19 mouse cellular contexts compared by ENCODE assay signal in genomic region chr16:32698550-32698949, GRCm38 (mm10). TPM values are rescaled to one million over a fixed set of nuclear protein-coding genes. Genes with fewer than 3 reads are reported as not detected.
DNase-seq lines count a peak whose midpoint lies in the region; ATAC-seq and TF ChIP-seq lines count a peak whose summit lies in the region.
"Had no signal": no experiment of that assay in that cellular context is flagged by ENCODE, and none has a peak within 500 bp of the region (broad histone marks: within the 10 kb centered on the region; RNA-seq: fewer than 3 reads in every experiment).

No protein-coding gene starts in this region.

- H3K9me3 ChIP-seq in heart, postnatal 0 days (replicated peaks; ENCODE audit: control insufficient read depth, low read length), result no peaks in the 10 kb centered on the region
- H3K9me3 ChIP-seq in hindbrain, embryonic 12.5 days (replicated peaks), result no peaks in the 10 kb centered on the region
- H3K9me3 ChIP-seq: forebrain, embryonic 13.5 days; midbrain, embryonic 10.5 days had no signal

- TF ChIP-seq EP300 in heart, postnatal 0 days (IDR thresholded peaks at IDR 0.05; ENCODE audit: low read depth), result no peak
- TF ChIP-seq EP300 in heart, adult 2 months (IDR thresholded peaks at IDR 0.05; ENCODE audit: insufficient read depth, low read depth, low read length), result no peak

- 38% methylated on average over 7 of the region's 7 CpGs for WGBS in heart, postnatal 0 days
- 50% methylated on average over 7 of the region's 7 CpGs for WGBS in heart, adult 2 months
- 30% methylated on average over 7 of the region's 7 CpGs for WGBS in hindbrain, embryonic 12.5 days

- no peaks in the 10 kb centered on the region for H3K36me3 ChIP-seq in heart, postnatal 0 days (replicated peaks; ENCODE audit: control insufficient read depth, insufficient read depth, low read length)
- no peaks in the 10 kb centered on the region for H3K36me3 ChIP-seq in heart, adult 2 months (ENCODE audit: control insufficient read depth, insufficient read depth, low read length)
- no peaks in the 10 kb centered on the region for H3K36me3 ChIP-seq in hindbrain, embryonic 12.5 days
- H3K36me3 ChIP-seq: midbrain, embryonic 10.5 days had no signal

- no peak for TF ChIP-seq CTCF in heart, postnatal 0 days (IDR thresholded peaks at IDR 0.05; ENCODE audit: low read depth)
- no peak for TF ChIP-seq CTCF in heart, adult 2 months (IDR thresholded peaks at IDR 0.05)

- no peaks in the 10 kb centered on the region for H3K27me3 ChIP-seq in heart, postnatal 0 days (ENCODE audit: control insufficient read depth, insufficient read depth, low read length)
- H3K27me3 ChIP-seq in heart, adult 2 months (ENCODE audit: control insufficient read depth, insufficient read depth, low read length), result no peaks in the 10 kb centered on the region
- no peaks in the 10 kb centered on the region for H3K27me3 ChIP-seq in hindbrain, embryonic 12.5 days
- H3K27me3 ChIP-seq: forebrain, embryonic 13.5 days had no signal

- DNase-seq in heart, postnatal 0 days (ENCODE audit: low spot score), result no peak
- DNase-seq in heart, adult 2 months, result no peak
- peak; percentile 63 for DNase-seq in 416B (ENCODE audit: low read depth)
- no peak for DNase-seq in embryo, embryonic 10 days (ENCODE audit: low spot score)
- DNase-seq: cerebellum, postnatal 14 days; gastrocnemius, postnatal 14 days; lung, postnatal 14 days; right cerebral cortex, postnatal 14 days had no signal

- peak; percentile 15; the same call in 1 of the 2 replicates for ATAC-seq in heart, postnatal 0 days (ENCODE audit: insufficient read depth, low read depth)
- 0 out of 2 replicates have a peak, but pooled peaks have one; percentile 10 for ATAC-seq in erythroblast, adult 5-6 weeks (replicated peaks; ENCODE audit: low FRiP score, poor library complexity, severe bottlenecking)
- peak; percentile 71 for ATAC-seq in megakaryocyte, adult 5-6 weeks (ENCODE audit: poor library complexity, severe bottlenecking)
- no peak for ATAC-seq in hindbrain, embryonic 12.5 days (ENCODE audit: low FRiP score)
- ATAC-seq: forebrain, embryonic 13.5 days; hindbrain, embryonic 16.5 days had no signal

- H3K79me2 ChIP-seq in heart, adult 2 months (replicated peaks; ENCODE audit: control insufficient read depth, insufficient read depth, low read length), result no peaks in the 10 kb centered on the region

- H3K4me1 ChIP-seq in heart, postnatal 0 days (ENCODE audit: control insufficient read depth, insufficient read depth), result peaks cover 3% of the 10 kb centered on the region; the same call in 1 of the 2 replicates
- H3K4me1 ChIP-seq in heart, adult 2 months (ENCODE audit: control insufficient read depth, insufficient read depth, low read length), result no peaks in the 10 kb centered on the region
- H3K4me1 ChIP-seq in hindbrain, embryonic 12.5 days, result no peaks in the 10 kb centered on the region; the same call in 1 of the 2 replicates
- H3K4me1 ChIP-seq: forebrain, embryonic 13.5 days had no signal

- intact Hi-C loops in heart, adult 2 months (cut with DNase I), result loop anchor here (5.0 kb wide), 2 partner anchors 114 to 179 kb away; partner anchors contain the start of genes Fyttd1, Rubcn and Smbd1

- H3K4me2 ChIP-seq in heart, postnatal 0 days (ENCODE audit: low read depth, low read length), result no peak overlapping the region
- no peak overlapping the region for H3K4me2 ChIP-seq in hindbrain, embryonic 12.5 days (replicated peaks)
- H3K4me2 ChIP-seq: forebrain, embryonic 13.5 days had no signal

- TF ChIP-seq POLR2A in heart, adult 2 months (IDR thresholded peaks at IDR 0.05; ENCODE audit: insufficient read depth, low read depth, low read length), result no peak

- H3K27ac ChIP-seq in heart, postnatal 0 days (ENCODE audit: low read depth), result no peak overlapping the region
- H3K27ac ChIP-seq in heart, adult 2 months, result no peak overlapping the region
- no peak overlapping the region for H3K27ac ChIP-seq in hindbrain, embryonic 12.5 days
- H3K27ac ChIP-seq: forebrain, embryonic 13.5 days; midbrain, embryonic 10.5 days had no signal

- no peak overlapping the region for H3K9ac ChIP-seq in heart, postnatal 0 days (replicated peaks; ENCODE audit: low read depth, low read length)
- no peak overlapping the region for H3K9ac ChIP-seq in heart, adult 2 months (ENCODE audit: low read depth, low read length)
- H3K9ac ChIP-seq in hindbrain, embryonic 12.5 days, result no peak overlapping the region
- H3K9ac ChIP-seq: forebrain, embryonic 13.5 days had no signal

- no peak overlapping the region for H3K4me3 ChIP-seq in heart, postnatal 0 days (ENCODE audit: low read depth, low read length)
- no peak overlapping the region for H3K4me3 ChIP-seq in heart, adult 2 months
- no peak overlapping the region for H3K4me3 ChIP-seq in hindbrain, embryonic 12.5 days
- H3K4me3 ChIP-seq: forebrain, embryonic 13.5 days; midbrain, embryonic 10.5 days had no signal

RNA-seq across cellular contexts. Expression of gene Muc4, which starts 37.1 kb away (rescaled TPM):
- total RNA-seq in heart, postnatal 0 days (2014; rRNA removed; ENCODE audit: low replicate concordance), result 0.23 and 0.27 TPM in 2 replicates
- 0.16 TPM in 1 of 2 replicates, not detected in the other for polyA plus RNA-seq in heart, postnatal 0 days (2015; fragmentation: Nextera tagmentation; extraction: Ambion mirVana)
- total RNA-seq in heart, adult 2 months (2021), result under 1 TPM; 0.18 to 0.21 TPM
- polyA plus RNA-seq in heart, adult 2 months (2012; rRNA removed), result 0.23 and 2.5 TPM in 2 replicates
- not detected in 2 replicates for total RNA-seq in erythroblast, adult 5-6 weeks (2015; ENCODE audit: low replicate concordance)
- 0.14 and 0.26 TPM in 2 replicates for total RNA-seq in erythroblast, adult 5-6 weeks (2017; ENCODE audit: low replicate concordance)
- not detected in 2 replicates for total RNA-seq in megakaryocyte, adult 5-6 weeks (2015)
- not detected in 2 replicates for total RNA-seq in megakaryocyte, adult 5-6 weeks (2017)
- polyA plus RNA-seq in hindbrain, embryonic 12.5 days (2016; fragmentation: Nextera tagmentation; extraction: Ambion mirVana), result 0.27 and 0.35 TPM in 2 replicates
- total RNA-seq: adrenal gland, adult 2 months; layer of hippocampus, adult 8-10 months; left cerebral cortex, adult 18-20 months; left cerebral cortex, postnatal 36 days; midbrain, postnatal 0 days had no signal
- polyA plus RNA-seq: adrenal gland, adult 2 months; hindbrain, embryonic 16.5 days; midbrain, postnatal 0 days had no signal

RNA-seq across cellular contexts. Expression of gene Tnk2, which starts 54.9 kb away (rescaled TPM):
- 9.4 and 14.2 TPM in 2 replicates for total RNA-seq in heart, postnatal 0 days (2014; rRNA removed; ENCODE audit: low replicate concordance)
- polyA plus RNA-seq in heart, postnatal 0 days (2015; fragmentation: Nextera tagmentation; extraction: Ambion mirVana), result 6.0 and 7.0 TPM in 2 replicates
- total RNA-seq in heart, adult 2 months (2021), result 10 to 100 TPM; 17.8 to 19.6 TPM
- 32.2 and 37.0 TPM in 2 replicates for polyA plus RNA-seq in heart, adult 2 months (2012; rRNA removed)
- total RNA-seq in erythroblast, adult 5-6 weeks (2015; ENCODE audit: low replicate concordance), result 15.8 and 33.2 TPM in 2 replicates
- total RNA-seq in erythroblast, adult 5-6 weeks (2017; ENCODE audit: low replicate concordance), result 19.6 and 29.7 TPM in 2 replicates
- 5.5 and 12.0 TPM in 2 replicates for total RNA-seq in megakaryocyte, adult 5-6 weeks (2015)
- total RNA-seq in megakaryocyte, adult 5-6 weeks (2017), result 6.4 and 8.6 TPM in 2 replicates
- 15.6 and 17.2 TPM in 2 replicates for polyA plus RNA-seq in hindbrain, embryonic 12.5 days (2016; fragmentation: Nextera tagmentation; extraction: Ambion mirVana)
